Mouse (Mus musculus) CD4-positive, CD25-positive, alpha-beta regulatory T cell (primary cell): ENCODE measurements around the gene Trpc5os. TPM values are rescaled to one million over a fixed set of nuclear protein-coding genes. Genes with fewer than 3 reads are reported as not detected.

Source experiments
- polyA plus RNA-seq: library from polyadenylated mRNA; unstranded; fragments of 100-300 nt; shearing (Covaris generic); gene quantifications from one replicate; pipeline ENCODE4 v1.2.1, GENCODE M21; 2017

Trpc5os gene
- not detected for polyA plus RNA-seq

DNA sequence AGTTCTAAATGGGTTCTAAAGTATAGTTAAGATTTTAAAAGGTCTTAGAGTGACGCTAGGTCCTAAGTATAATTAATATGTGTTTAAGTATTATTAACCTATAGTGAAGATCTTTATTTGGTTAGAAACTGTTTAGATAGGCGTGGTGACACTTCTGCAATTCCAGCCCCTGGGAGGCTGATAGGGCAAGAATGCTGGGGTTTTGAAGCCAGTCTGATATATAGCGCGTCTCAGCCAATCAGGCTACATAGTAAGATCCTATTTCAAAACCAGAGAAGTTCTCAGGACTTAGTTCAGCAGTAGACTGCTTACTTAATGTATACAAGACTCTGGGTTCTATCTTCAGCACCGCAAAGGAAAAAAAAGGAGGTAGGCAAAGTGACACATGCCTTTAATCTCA is at the start of gene Trpc5os:
Gene Trpc5os (plus strand): TSS at position 301 of the 400 bp plus-strand sequence.

Other genes with a start within 250 kb of the Trpc5os start
- 10.6 TPM for gene Alg13, start 138.8 kb upstream of the Trpc5os start, polyA plus RNA-seq
- 0.08 TPM for gene Trpc5, start 231.6 kb downstream of the Trpc5os start, polyA plus RNA-seq
- not detected for gene Rtl4, start 232.3 kb downstream of the Trpc5os start, polyA plus RNA-seq